Mouse (Mus musculus) stomach, postnatal 0 days (tissue): ENCODE results near the gene Armh2.

Experiments used
- CTCF ChIP-seq: IDR thresholded peaks from 2 replicates; pipeline ENCODE4 v1.5.1; 2016; ENCODE audit warnings: antibody characterized with exemption, low read depth, mild to moderate bottlenecking, moderate library complexity
- EP300 ChIP-seq: optimal IDR thresholded peaks from 2 replicates; pipeline ENCODE3; 2016; ENCODE audit warnings: antibody characterized with exemption

GRCm38 (mm10) chr13:24693312-24693711 is 47.7 kb upstream of the Armh2 start:
- TF ChIP-seq CTCF (no peak), EP300 (no peak)
